Comparison of ENCODE assay signal across 7 mouse cellular contexts in the genomic region with DNA sequence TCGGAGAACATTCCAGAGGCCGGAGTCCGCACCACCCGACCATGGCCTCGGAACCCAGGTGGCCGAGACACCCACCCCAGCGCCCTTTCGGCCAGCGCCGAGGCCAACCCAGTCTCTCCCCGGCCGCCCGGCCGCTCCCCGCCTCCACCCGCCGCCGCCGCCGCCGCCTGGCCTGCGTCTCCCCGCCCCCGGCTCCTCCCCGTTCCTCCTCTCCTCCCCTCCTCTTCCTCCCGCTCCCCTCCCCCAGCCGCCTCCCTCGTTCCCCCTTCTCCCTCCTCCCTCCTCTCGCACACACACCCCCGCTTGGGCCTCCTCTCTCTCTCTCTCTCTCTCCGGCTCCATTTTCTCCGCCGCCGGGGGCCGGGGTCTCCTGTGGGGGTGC. TPM values are rescaled to one million over a fixed set of nuclear protein-coding genes. Genes with fewer than 3 reads are reported as not detected.
DNase-seq lines count a peak whose midpoint lies in the region; ATAC-seq and TF ChIP-seq lines count a peak whose summit lies in the region.

No protein-coding gene starts in this region.

- TF ChIP-seq CTCF in cortical plate, adult 2 months (IDR thresholded peaks at IDR 0.05; ENCODE audit: extremely low read depth, insufficient read depth, low read length), result no peak
- no peak for TF ChIP-seq CTCF in small intestine, adult 2 months (IDR thresholded peaks at IDR 0.05; ENCODE audit: extremely low read depth, insufficient read length, insufficient replicate concordance, low read depth, low read length)

- H3K4me1 ChIP-seq in cortical plate, adult 2 months (ENCODE audit: control insufficient read depth, insufficient read depth, low read length), result peaks cover 2% of the 10 kb centered on the region
- peaks cover 87% of the 10 kb centered on the region for H3K4me1 ChIP-seq in limb, embryonic 10.5 days
- peaks cover 98% of the 10 kb centered on the region for H3K4me1 ChIP-seq in midbrain, embryonic 10.5 days
- peaks cover 18% of the 10 kb centered on the region for H3K4me1 ChIP-seq in small intestine, adult 2 months (ENCODE audit: control insufficient read depth, insufficient read depth, insufficient read length, low read length)

- H3K9me3 ChIP-seq in limb, embryonic 10.5 days (replicated peaks), result no peaks in the 10 kb centered on the region
- H3K9me3 ChIP-seq in midbrain, embryonic 10.5 days (replicated peaks), result no peaks in the 10 kb centered on the region

- H3K36me3 ChIP-seq in limb, embryonic 10.5 days, result peaks cover 29% of the 10 kb centered on the region
- peaks cover 32% of the 10 kb centered on the region for H3K36me3 ChIP-seq in midbrain, embryonic 10.5 days
- peaks cover 20% of the 10 kb centered on the region for H3K36me3 ChIP-seq in small intestine, adult 2 months (ENCODE audit: control insufficient read depth, insufficient read depth, low read length)

- ATAC-seq in inflammation-experienced regulatory T-cells, adult 6 months, result peak; percentile 51

- H3K27me3 ChIP-seq in limb, embryonic 10.5 days (ENCODE audit: low read depth, poor library complexity, severe bottlenecking), result no peaks in the 10 kb centered on the region
- H3K27me3 ChIP-seq in midbrain, embryonic 10.5 days (ENCODE audit: low read depth, poor library complexity, severe bottlenecking), result no peaks in the 10 kb centered on the region
- no peaks in the 10 kb centered on the region for H3K27me3 ChIP-seq in small intestine, adult 2 months (ENCODE audit: control insufficient read depth, insufficient read depth, low read length)

- peak; percentile 94 for DNase-seq in adrenal gland, adult 2 months
- peak; percentile 91 for DNase-seq in gastrocnemius, postnatal 25 days
- peak; percentile 95 for DNase-seq in limb, embryonic 10.5 days (ENCODE audit: low spot score)
- DNase-seq in midbrain, embryonic 10.5 days (ENCODE audit: low spot score), result peak; percentile 94

- peak overlapping the region; percentile 58 for H3K4me3 ChIP-seq in cortical plate, adult 2 months (ENCODE audit: insufficient read depth, low read length)
- peak overlapping the region; percentile 95 for H3K4me3 ChIP-seq in limb, embryonic 10.5 days
- H3K4me3 ChIP-seq in midbrain, embryonic 10.5 days, result peak overlapping the region; percentile 96
- peak overlapping the region; percentile 96 for H3K4me3 ChIP-seq in small intestine, adult 2 months (ENCODE audit: low read depth, low read length)

- peak; percentile 73; the same call in 1 of the 2 replicates for TF ChIP-seq POLR2A in cortical plate, adult 2 months (IDR thresholded peaks at IDR 0.05; ENCODE audit: extremely low read depth, insufficient read depth, low read length)
- peak; percentile 77; the same call in 1 of the 2 replicates for TF ChIP-seq POLR2A in small intestine, adult 2 months (IDR thresholded peaks at IDR 0.05; ENCODE audit: low read depth, low read length)

- peak overlapping the region; percentile 98 for H3K27ac ChIP-seq in cortical plate, adult 2 months (ENCODE audit: insufficient read depth, low read length)
- peak overlapping the region; percentile 100 for H3K27ac ChIP-seq in limb, embryonic 10.5 days
- peak overlapping the region; percentile 100 for H3K27ac ChIP-seq in midbrain, embryonic 10.5 days (replicated peaks)
- H3K27ac ChIP-seq in small intestine, adult 2 months (ENCODE audit: insufficient read depth, low read depth, low read length), result peak overlapping the region; percentile 48

- under 1% methylated on average over 35 of the region's 35 CpGs for WGBS in limb, embryonic 10.5 days
- 0% methylated on average over 32 of the region's 35 CpGs for WGBS in midbrain, embryonic 10.5 days
- 2% methylated on average over 28 of the region's 35 CpGs for WGBS in small intestine, adult 2 months

RNA-seq across cellular contexts. Expression of a gene that starts 0.9 kb away (rescaled TPM):
- 10 to 100 TPM; 35.2 to 42.7 TPM for total RNA-seq in adrenal gland, adult 2 months (2021)
- polyA plus RNA-seq in adrenal gland, adult 2 months (2012; rRNA removed), result 43.4 and 45.6 TPM in 2 replicates
- polyA plus RNA-seq in cortical plate, adult 2 months (2012; rRNA removed), result 66.2 and 72.6 TPM in 2 replicates
- 10 to 100 TPM; 12.1 to 13.6 TPM for total RNA-seq in gastrocnemius, postnatal 25 days (2021)
- polyA plus RNA-seq in inflammation-experienced regulatory T-cells, adult 6 months (2017; shearing (Covaris generic)), result 10 to 100 TPM in 1 of 3 experiments, 1 to 10 TPM in 2; 4.1 to 11.8 (median 8.8) TPM
- 19.9 and 22.5 TPM in 2 replicates for polyA plus RNA-seq in limb, embryonic 10.5 days (2016; fragmentation: Nextera tagmentation; extraction: Ambion mirVana)
- polyA plus RNA-seq in midbrain, embryonic 10.5 days (2016; fragmentation: Nextera tagmentation; extraction: Ambion mirVana), result 17.5 and 17.7 TPM in 2 replicates
- polyA plus RNA-seq in small intestine, adult 2 months (2012; rRNA removed), result 16.1 and 32.2 TPM in 2 replicates

RNA-seq across cellular contexts. Expression of a gene that starts 2.4 kb away (rescaled TPM):
- total RNA-seq in adrenal gland, adult 2 months (2021), result 1 to 10 TPM; 4.3 to 7.4 TPM
- polyA plus RNA-seq in adrenal gland, adult 2 months (2012; rRNA removed), result 8.0 and 10.0 TPM in 2 replicates
- 2.9 and 3.5 TPM in 2 replicates for polyA plus RNA-seq in cortical plate, adult 2 months (2012; rRNA removed)
- total RNA-seq in gastrocnemius, postnatal 25 days (2021), result 1 to 10 TPM; 2.3 to 2.6 TPM
- polyA plus RNA-seq in inflammation-experienced regulatory T-cells, adult 6 months (2017; shearing (Covaris generic)), result 100 to 1,000 TPM; 236 to 278 (median 276) TPM
- 4.8 and 10.5 TPM in 2 replicates for polyA plus RNA-seq in limb, embryonic 10.5 days (2016; fragmentation: Nextera tagmentation; extraction: Ambion mirVana)
- polyA plus RNA-seq in midbrain, embryonic 10.5 days (2016; fragmentation: Nextera tagmentation; extraction: Ambion mirVana), result 5.3 and 6.6 TPM in 2 replicates
- 3.5 and 8.1 TPM in 2 replicates for polyA plus RNA-seq in small intestine, adult 2 months (2012; rRNA removed)

RNA-seq across cellular contexts. Expression of a gene that starts 5.7 kb away (rescaled TPM):
- under 1 TPM; 0.84 to 0.86 TPM for total RNA-seq in adrenal gland, adult 2 months (2021)
- 1.3 and 1.5 TPM in 2 replicates for polyA plus RNA-seq in adrenal gland, adult 2 months (2012; rRNA removed)
- 1.5 and 1.6 TPM in 2 replicates for polyA plus RNA-seq in cortical plate, adult 2 months (2012; rRNA removed)
- under 1 TPM in 1 of 2 experiments, not detected in 1; 0.24 TPM for total RNA-seq in gastrocnemius, postnatal 25 days (2021)
- polyA plus RNA-seq in inflammation-experienced regulatory T-cells, adult 6 months (2017; shearing (Covaris generic)), result 1 to 10 TPM in 2 of 3 experiments, under 1 TPM in 1; 0.58 to 3.7 (median 2.3) TPM
- 2.6 and 3.6 TPM in 2 replicates for polyA plus RNA-seq in limb, embryonic 10.5 days (2016; fragmentation: Nextera tagmentation; extraction: Ambion mirVana)
- polyA plus RNA-seq in midbrain, embryonic 10.5 days (2016; fragmentation: Nextera tagmentation; extraction: Ambion mirVana), result 3.1 and 3.2 TPM in 2 replicates
- 0.90 and 1.7 TPM in 2 replicates for polyA plus RNA-seq in small intestine, adult 2 months (2012; rRNA removed)

RNA-seq across cellular contexts. Expression of a gene that starts 11.5 kb away (rescaled TPM):
- 10 to 100 TPM; 77.8 to 92.0 TPM for total RNA-seq in adrenal gland, adult 2 months (2021)
- polyA plus RNA-seq in adrenal gland, adult 2 months (2012; rRNA removed), result 90.8 and 115 TPM in 2 replicates
- polyA plus RNA-seq in cortical plate, adult 2 months (2012; rRNA removed), result 125 and 130 TPM in 2 replicates
- 10 to 100 TPM; 16.4 to 19.2 TPM for total RNA-seq in gastrocnemius, postnatal 25 days (2021)
- 10 to 100 TPM; 41.2 to 71.2 (median 59.5) TPM for polyA plus RNA-seq in inflammation-experienced regulatory T-cells, adult 6 months (2017; shearing (Covaris generic))
- polyA plus RNA-seq in limb, embryonic 10.5 days (2016; fragmentation: Nextera tagmentation; extraction: Ambion mirVana), result 149 and 162 TPM in 2 replicates
- 202 and 233 TPM in 2 replicates for polyA plus RNA-seq in midbrain, embryonic 10.5 days (2016; fragmentation: Nextera tagmentation; extraction: Ambion mirVana)
- polyA plus RNA-seq in small intestine, adult 2 months (2012; rRNA removed), result 66.7 and 147 TPM in 2 replicates

RNA-seq across cellular contexts. Expression of a gene that starts 12.1 kb away (rescaled TPM):
- total RNA-seq in adrenal gland, adult 2 months (2021), result 100 to 1,000 TPM; 113 to 118 TPM
- 275 and 286 TPM in 2 replicates for polyA plus RNA-seq in adrenal gland, adult 2 months (2012; rRNA removed)
- 225 and 236 TPM in 2 replicates for polyA plus RNA-seq in cortical plate, adult 2 months (2012; rRNA removed)
- 10 to 100 TPM; 53.6 to 56.9 TPM for total RNA-seq in gastrocnemius, postnatal 25 days (2021)
- polyA plus RNA-seq in inflammation-experienced regulatory T-cells, adult 6 months (2017; shearing (Covaris generic)), result 10 to 100 TPM; 14.5 to 20.8 (median 19.4) TPM
- 51.0 and 55.6 TPM in 2 replicates for polyA plus RNA-seq in limb, embryonic 10.5 days (2016; fragmentation: Nextera tagmentation; extraction: Ambion mirVana)
- polyA plus RNA-seq in midbrain, embryonic 10.5 days (2016; fragmentation: Nextera tagmentation; extraction: Ambion mirVana), result 66.0 and 70.1 TPM in 2 replicates
- polyA plus RNA-seq in small intestine, adult 2 months (2012; rRNA removed), result 210 and 330 TPM in 2 replicates

Comparison
In these comparisons a context has a peak if more than half of its experiments do, and no peak if none do; other contexts are left out.
1. Peak in every context shown above with its lines: DNase-seq, ATAC-seq, H3K4me3 ChIP-seq and H3K27ac ChIP-seq.
2. H3K27ac ChIP-seq: peak in every context shown above with its lines; median percentile 100 in limb, embryonic 10.5 days; 100 in midbrain, embryonic 10.5 days; 98 in cortical plate, adult 2 months; 48 in small intestine, adult 2 months.
3. RNA of a gene that starts 2.4 kb away (polyA plus RNA-seq): 236 to 278 TPM in inflammation-experienced regulatory T-cells, adult 6 months; 3.5 to 8.1 TPM in small intestine, adult 2 months, 8.0 to 10.0 TPM in adrenal gland, adult 2 months, 5.3 to 6.6 TPM in midbrain, embryonic 10.5 days, 4.8 to 10.5 TPM in limb, embryonic 10.5 days and 2.9 to 3.5 TPM in cortical plate, adult 2 months; every median in the first group is over 10 times any median in the second.